Mouse (Mus musculus) megakaryocyte, embryonic 14.5 days (primary cell): ENCODE data around the gene Sez6l.

ENCODE experiments used
- FLI1 ChIP-seq: IDR thresholded peaks from 2 replicates; pipeline ENCODE4 v1.6.1; 2012; ENCODE audit warnings: low read length, inconsistent platforms, mixed read lengths
- GATA1 ChIP-seq: IDR thresholded peaks from 3 replicates; pipeline ENCODE4 v1.6.1; 2012; ENCODE audit warnings: mixed read lengths, low read length, inconsistent platforms, borderline replicate concordance

- TF ChIP-seq GATA1 (no peak), FLI1 (no peak)
These were observed 180.9 kb downstream of the Sez6l start for GRCm38 (mm10) chr5:112396066-112396465.
